Mouse (Mus musculus) kidney, embryonic 15.5 days (tissue): ENCODE data around the gene Zfp583. TPM values are rescaled to one million over a fixed set of nuclear protein-coding genes. Genes with fewer than 3 reads are reported as not detected.
A peak's percentile ranks its signal among the peaks of the same experiment; 100 is the strongest.
"Not testable (repeated sequence)": the region's sequence is repeated elsewhere in the genome, so short reads cannot be mapped to it uniquely, and the experiment has no call there.

Experiments
- ATAC-seq: fragments of 200-750 bp; cut with Nextera tagmentation; replicated peaks from 2 replicates; pipeline ENCODE4 v1.8.0; 2017; ENCODE audit warnings: moderate TSS enrichment; ENCODE audit not compliant: low FRiP score
- H3K27ac ChIP-seq: fragments of 300-500 bp; sonication (generic); 2 replicates; pipeline ENCODE4 v1.5.1; 2015; ENCODE audit warnings: mild to moderate bottlenecking, inconsistent platforms
- H3K27me3 ChIP-seq: fragments of 300-500 bp; sonication (generic); 2 replicates; pipeline ENCODE4 v1.6.1; 2015; ENCODE audit warnings: inconsistent platforms
- H3K36me3 ChIP-seq: fragments of 300-500 bp; sonication (generic); 2 replicates; pipeline ENCODE4 v1.6.1; 2015; ENCODE audit warnings: inconsistent platforms
- H3K4me1 ChIP-seq: fragments of 300-500 bp; sonication (generic); 2 replicates; pipeline ENCODE4 v1.6.1; 2015; ENCODE audit warnings: inconsistent platforms
- H3K4me2 ChIP-seq: fragments of 300-500 bp; sonication (generic); 2 replicates; pipeline ENCODE4 v1.6.1; 2015; ENCODE audit warnings: moderate library complexity, mild to moderate bottlenecking, inconsistent platforms
- H3K4me3 ChIP-seq: fragments of 300-500 bp; sonication (generic); replicated peaks from 2 replicates; pipeline ENCODE4 v1.5.1; 2015; ENCODE audit warnings: mild to moderate bottlenecking, inconsistent platforms
- H3K9ac ChIP-seq: fragments of 300-500 bp; sonication (generic); 2 replicates; pipeline ENCODE4 v1.6.1; 2015; ENCODE audit warnings: mild to moderate bottlenecking, inconsistent platforms
- H3K9me3 ChIP-seq: fragments of 300-500 bp; sonication (generic); replicated peaks from 2 replicates; pipeline ENCODE4 v1.6.1; 2016; ENCODE audit warnings: inconsistent platforms
- WGBS: fragments of 180-500 bp; shearing (Covaris S2); methylation state at CpG from one replicate; pipeline ENCODE4 v1.1.7; 2015; ENCODE audit warnings: mixed read lengths; 5-methylcytosine and 5-hydroxymethylcytosine counted together
- polyA plus RNA-seq: library from polyadenylated mRNA; unstranded; fragments of >200 nt; fragmentation: Nextera tagmentation; extraction: Ambion mirVana; gene quantifications from 2 replicates; pipeline ENCODE4 v1.2.1, GENCODE M21; 2015

Gene Zfp583
- polyA plus RNA-seq: 5.1 and 6.2 TPM in 2 replicates

DNA sequence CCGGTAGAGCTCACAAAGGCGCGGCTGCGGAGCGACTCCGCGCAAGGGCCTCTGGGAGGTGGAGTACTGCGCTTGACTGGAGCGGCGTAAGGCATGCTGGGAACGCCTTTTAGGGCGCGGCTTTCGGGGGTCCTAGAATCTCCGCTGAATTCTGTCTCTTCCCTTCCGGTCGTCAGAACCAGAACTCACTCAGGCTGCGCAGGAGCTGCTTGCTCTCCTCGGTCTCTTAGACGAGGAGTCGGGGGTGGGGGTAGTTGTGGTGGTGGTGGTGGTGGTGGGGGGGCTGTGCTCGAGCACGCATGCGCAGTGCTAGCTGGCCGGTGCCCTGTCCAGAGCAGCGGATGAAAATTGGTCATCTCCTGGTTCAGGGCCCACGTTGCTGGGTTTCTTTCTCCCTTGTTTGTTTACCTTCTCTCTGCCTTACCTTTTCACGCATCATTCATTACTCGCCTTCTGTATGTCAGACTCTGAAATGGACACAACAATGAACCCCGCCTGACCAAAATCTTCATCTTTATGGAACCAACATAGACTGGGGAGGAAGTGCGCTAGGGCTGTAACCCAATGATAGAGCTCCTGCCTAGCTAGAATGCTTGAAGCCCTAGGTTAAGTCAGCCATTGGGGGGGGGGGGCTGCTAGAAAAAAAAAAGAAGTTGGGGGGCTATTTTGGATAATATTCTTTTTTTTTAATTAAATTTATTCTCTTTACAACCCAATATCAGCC lies at the start of gene Zfp583:
TSS of gene Zfp583 (minus strand) at position 53 of the 724 bp plus-strand sequence.
- H3K4me3 ChIP-seq: peak within 1 kb of the TSS; percentile 66
- peak within 1 kb of the TSS; percentile 69 for H3K4me2 ChIP-seq
- peak; percentile 98 for ATAC-seq
- no peaks in the 10 kb centered on the region for H3K9me3 ChIP-seq
- peaks cover 11% of the 10 kb centered on the region; the same call in 1 of the 2 replicates for H3K36me3 ChIP-seq
- peaks cover 12% of the 10 kb centered on the region for H3K4me1 ChIP-seq
- WGBS: 5% methylated on average over 31 of the region's 31 CpGs
- H3K27me3 ChIP-seq: no peaks in the 10 kb centered on the region
- peak within 1 kb of the TSS; percentile 88 for H3K27ac ChIP-seq
- peak within 1 kb of the TSS; percentile 67 for H3K9ac ChIP-seq

DNA sequence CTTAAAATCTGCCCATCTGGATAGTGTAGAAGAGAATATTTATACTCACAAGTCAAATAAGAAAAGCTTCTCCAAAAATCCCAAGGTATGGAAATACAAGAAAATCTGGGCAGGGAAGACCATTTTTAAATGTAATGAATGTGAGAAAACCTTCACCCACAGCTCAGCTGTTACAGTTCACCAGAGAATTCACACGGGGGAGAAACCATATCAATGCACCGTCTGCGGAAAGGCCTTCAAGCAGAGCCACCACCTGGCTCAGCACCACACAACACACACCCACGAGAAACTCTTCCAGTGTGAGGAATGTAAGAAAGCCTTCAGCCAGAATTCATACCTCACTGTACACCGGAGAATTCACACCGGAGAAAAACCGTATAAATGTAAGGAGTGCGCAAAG lies 47.4 kb upstream of the Zfp583 start:
- ATAC-seq: no peak
- no peak overlapping the region for H3K27ac ChIP-seq
- no peak overlapping the region for H3K9ac ChIP-seq
- no peaks in the 10 kb centered on the region for H3K36me3 ChIP-seq
- 82% methylated on average over 8 of the region's 8 CpGs for WGBS
- no peaks in the 10 kb centered on the region for H3K9me3 ChIP-seq
- H3K4me2 ChIP-seq: no peak overlapping the region
- H3K27me3 ChIP-seq: no peaks in the 10 kb centered on the region
- H3K4me3 ChIP-seq: no peak overlapping the region
- peaks cover 9% of the 10 kb centered on the region for H3K4me1 ChIP-seq

DNA sequence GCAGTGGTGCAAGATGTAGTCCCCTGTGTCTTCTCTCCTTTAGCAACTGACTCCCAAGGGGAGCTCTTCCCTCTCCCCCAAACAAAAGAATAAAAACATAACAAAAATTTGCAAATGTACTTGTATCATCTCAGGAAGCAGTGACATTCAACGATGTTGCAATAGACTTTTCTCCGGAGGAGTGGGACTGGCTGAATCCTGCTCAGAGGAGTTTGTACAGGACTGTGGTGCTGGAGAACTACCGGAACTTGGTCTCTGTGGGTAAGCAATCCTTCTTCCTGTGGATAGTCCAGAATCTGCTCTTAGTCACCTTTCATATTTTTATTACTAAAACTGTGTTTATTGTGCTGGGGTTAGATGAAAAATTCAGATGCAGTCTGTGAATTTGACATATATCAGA lies 41.9 kb upstream of the Zfp583 start:
- H3K27me3 ChIP-seq: no peaks in the 10 kb centered on the region
- 89% methylated on average over 3 of the region's 3 CpGs for WGBS
- no peaks in the 10 kb centered on the region for H3K4me1 ChIP-seq
- H3K36me3 ChIP-seq: no peaks in the 10 kb centered on the region
- ATAC-seq: no peak
- H3K27ac ChIP-seq: no peak overlapping the region
- no peak overlapping the region for H3K4me3 ChIP-seq
- H3K4me2 ChIP-seq: no peak overlapping the region
- no peaks in the 10 kb centered on the region for H3K9me3 ChIP-seq
- H3K9ac ChIP-seq: no peak overlapping the region

DNA sequence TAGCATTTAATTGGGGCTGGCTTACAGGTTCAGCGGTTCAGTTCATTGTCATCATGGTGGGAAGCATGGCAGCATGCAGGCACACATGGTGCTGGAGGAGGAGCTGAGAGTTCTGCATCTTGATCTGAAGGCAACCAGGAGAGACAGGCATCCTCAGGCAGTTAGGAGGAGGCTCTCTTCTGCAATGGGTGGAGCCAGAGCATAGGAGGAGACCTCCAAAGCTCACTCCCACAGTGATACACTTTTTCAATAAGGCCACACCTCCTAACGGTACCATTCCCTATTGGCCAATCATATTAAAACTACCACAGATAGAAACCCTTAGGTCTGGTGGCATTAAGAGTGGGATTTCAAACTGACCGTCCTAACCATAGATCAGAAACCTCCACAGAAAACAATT lies 38.4 kb upstream of the Zfp583 start:
- 91% methylated on average over 3 of the region's 3 CpGs for WGBS
- no peak for ATAC-seq
- Histone ChIP-seq H3K9me3 (no peaks in the 10 kb centered on the region), H3K9ac (no peak overlapping the region), H3K27ac (no peak overlapping the region), H3K36me3 (no peaks in the 10 kb centered on the region), H3K4me1 (no peaks in the 10 kb centered on the region), H3K4me2 (no peak overlapping the region), H3K27me3 (no peaks in the 10 kb centered on the region), H3K4me3 (no peak overlapping the region)

DNA sequence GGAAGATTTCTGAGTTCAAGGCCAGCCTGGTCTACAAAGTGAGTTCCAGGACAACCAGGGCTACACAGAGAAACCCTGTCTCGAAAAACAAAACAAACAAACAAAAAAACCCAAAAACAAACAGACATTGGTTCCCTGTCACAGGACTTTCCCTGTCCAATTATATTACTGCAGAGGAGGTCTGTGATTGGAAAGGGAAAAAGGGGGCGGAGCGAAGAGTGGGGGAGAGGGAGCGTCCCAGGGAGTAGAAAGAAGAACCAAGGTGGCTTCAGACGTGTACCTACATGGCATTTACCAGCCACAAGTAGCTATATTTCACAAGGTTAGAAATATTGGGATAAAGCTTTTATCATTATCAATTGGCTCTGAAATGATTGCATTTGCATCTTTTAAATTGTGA lies 37.1 kb upstream of the Zfp583 start:
- 78% methylated on average over 5 of the region's 5 CpGs for WGBS
- not testable (repeated sequence) for ATAC-seq, H3K4me2 ChIP-seq, H3K9me3 ChIP-seq, H3K9ac ChIP-seq, H3K4me1 ChIP-seq, H3K36me3 ChIP-seq, H3K27ac ChIP-seq, H3K4me3 ChIP-seq, H3K27me3 ChIP-seq

DNA sequence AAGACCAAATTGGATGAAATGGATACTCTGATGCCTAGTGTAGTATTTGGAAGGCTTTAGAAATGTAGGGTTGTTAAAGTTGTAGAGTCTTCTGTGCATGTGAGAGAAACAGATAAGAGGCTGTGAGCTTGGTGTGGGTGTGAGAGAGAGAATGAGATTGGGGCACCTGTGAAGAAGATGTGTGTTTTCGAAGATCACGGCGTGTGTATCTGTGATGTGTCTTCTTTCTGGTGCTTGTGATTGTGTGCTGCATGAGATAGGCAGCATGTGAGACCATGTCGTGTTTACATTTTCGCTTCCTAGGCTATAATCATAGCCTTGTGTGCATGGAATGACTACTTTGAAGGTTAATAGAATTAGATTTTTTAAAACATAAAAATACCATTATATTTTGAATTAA lies 36.1 kb upstream of the Zfp583 start:
- Histone ChIP-seq H3K4me2 (no peak overlapping the region), H3K9ac (no peak overlapping the region), H3K27me3 (no peaks in the 10 kb centered on the region), H3K4me3 (no peak overlapping the region), H3K4me1 (peaks cover 6% of the 10 kb centered on the region), H3K27ac (no peak overlapping the region), H3K36me3 (no peaks in the 10 kb centered on the region), H3K9me3 (no peaks in the 10 kb centered on the region)
- 92% methylated on average over 5 of the region's 5 CpGs for WGBS
- no peak for ATAC-seq

DNA sequence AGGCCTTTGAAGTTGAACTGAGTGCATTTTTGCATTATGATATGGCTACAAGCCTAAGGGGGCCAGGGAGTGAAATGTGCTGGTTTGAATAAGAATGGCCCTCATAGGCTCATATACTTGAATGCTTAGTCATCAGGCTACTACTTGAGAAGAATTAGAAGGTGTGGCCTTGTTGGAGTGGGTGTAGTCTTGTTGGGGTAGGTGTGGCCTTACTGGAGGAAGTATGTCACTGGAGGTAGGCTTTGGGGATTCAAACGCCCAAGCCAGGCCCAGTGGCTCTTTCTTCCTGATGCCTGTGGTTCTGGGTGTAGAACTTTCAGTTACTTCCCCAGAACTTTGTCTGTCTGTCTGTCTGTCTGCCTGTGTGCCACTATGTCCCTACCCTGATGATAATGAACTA lies 33.7 kb upstream of the Zfp583 start:
- no peaks in the 10 kb centered on the region for H3K27me3 ChIP-seq
- no peak overlapping the region for H3K27ac ChIP-seq
- ATAC-seq: no peak
- WGBS: 62% methylated on average over 1 of the region's 1 CpGs
- no peaks in the 10 kb centered on the region for H3K9me3 ChIP-seq
- no peak overlapping the region for H3K4me3 ChIP-seq
- no peak overlapping the region for H3K9ac ChIP-seq
- peaks cover 10% of the 10 kb centered on the region for H3K4me1 ChIP-seq
- no peaks in the 10 kb centered on the region for H3K36me3 ChIP-seq
- H3K4me2 ChIP-seq: no peak overlapping the region

DNA sequence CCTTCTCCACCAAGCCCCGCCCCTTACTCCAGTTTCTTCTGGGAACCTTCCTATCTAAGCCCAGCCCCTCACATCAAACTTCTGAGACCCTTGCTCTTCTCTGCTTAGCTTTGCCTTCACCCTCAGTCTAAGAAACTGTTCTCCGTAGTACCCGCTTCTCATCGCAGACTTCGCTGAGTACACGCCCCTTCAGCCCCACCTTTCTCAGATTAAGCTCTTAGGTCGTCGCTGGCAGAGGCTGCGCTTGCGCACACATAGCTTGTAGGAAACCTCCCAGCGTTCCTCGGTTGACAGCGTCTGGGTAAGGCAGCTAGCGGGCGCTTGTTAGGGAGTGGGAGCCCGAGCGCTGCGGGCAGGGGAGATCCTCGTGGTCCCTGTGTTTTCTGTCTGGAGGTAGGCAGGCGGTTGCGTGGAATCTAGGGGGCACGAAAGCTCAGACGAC lies 32.0 kb upstream of the Zfp583 start, which contains the start of gene Zfp78:
TSS of gene Zfp78 (plus strand) at position 234 of the 442 bp plus-strand sequence.
- no peaks in the 10 kb centered on the region for H3K36me3 ChIP-seq
- H3K4me3 ChIP-seq: peak within 1 kb of the TSS; percentile 59
- H3K27ac ChIP-seq: peak within 1 kb of the TSS; percentile 91
- no peaks in the 10 kb centered on the region for H3K27me3 ChIP-seq
- H3K9me3 ChIP-seq: no peaks in the 10 kb centered on the region
- ATAC-seq: peak; percentile 86
- H3K4me2 ChIP-seq: peak within 1 kb of the TSS; percentile 74
- WGBS: under 1% methylated on average over 23 of the region's 23 CpGs
- H3K9ac ChIP-seq: peak within 1 kb of the TSS; percentile 61
- H3K4me1 ChIP-seq: peaks cover 10% of the 10 kb centered on the region

DNA sequence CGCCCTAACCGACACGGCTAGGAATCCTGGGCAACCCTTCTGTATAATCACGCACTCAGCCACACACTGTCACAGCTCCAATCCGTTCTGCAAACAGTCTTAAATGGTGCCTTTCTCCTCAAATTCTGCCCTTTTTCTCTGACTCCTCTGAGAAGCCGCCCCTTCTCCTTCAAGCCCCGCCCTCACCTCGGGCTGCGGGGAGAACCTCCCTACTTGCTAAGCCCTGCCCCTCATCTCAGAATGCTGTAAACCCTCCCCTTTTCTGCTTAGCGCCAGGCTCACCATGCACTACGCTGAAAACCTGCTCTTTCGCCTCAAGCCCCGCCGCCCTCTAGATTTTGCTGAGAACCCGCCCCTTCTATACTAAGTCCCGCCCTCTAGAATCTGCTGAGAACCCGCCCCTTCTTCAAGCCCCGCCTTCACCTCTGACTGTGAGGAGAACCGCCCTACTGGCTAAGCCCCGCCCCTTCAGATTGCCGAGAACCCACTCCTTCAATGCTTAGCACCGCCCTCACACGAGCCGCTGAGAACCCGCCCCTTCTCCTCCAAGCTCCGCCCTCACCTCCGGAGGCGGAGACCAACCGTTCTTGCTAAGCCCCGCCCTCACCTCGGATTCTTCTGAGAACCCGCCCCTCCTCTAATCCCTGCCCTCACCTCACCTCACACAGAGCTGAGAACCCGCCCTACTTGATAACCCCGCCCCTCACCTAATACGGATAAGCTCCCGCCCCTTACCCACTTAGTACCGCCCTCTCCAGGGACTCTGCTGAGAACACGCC lies 31.4 kb upstream of the Zfp583 start:
- peak; percentile 95 for ATAC-seq
- peak overlapping the region; percentile 74 for H3K4me2 ChIP-seq
- WGBS: under 1% methylated on average over 37 of the region's 38 CpGs

DNA sequence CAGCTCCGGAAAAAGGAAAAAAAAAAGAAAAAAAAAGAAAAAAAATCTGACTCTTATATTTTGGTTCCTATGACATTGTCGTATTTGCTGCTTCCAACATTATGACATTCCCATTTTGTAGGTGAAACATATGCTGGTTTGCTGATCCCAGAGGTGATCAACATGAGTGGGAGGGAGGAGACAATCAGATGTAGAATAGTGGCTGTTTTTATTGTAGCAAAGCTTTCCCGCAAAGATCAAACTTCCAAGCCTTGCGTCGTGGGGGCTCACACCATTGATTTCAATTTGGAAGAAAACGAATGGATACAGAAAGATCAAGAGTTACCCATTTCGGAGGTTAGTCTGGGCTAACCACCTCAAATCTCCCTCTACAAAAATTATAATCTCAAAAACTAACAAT lies 30.7 kb upstream of the Zfp583 start:
- WGBS: 25% methylated on average over 7 of the region's 7 CpGs
- Histone ChIP-seq H3K36me3 (no peaks in the 10 kb centered on the region), H3K9me3 (no peaks in the 10 kb centered on the region)

More for the DNA sequence above, 31.4 kb upstream of the Zfp583 start:
- Histone ChIP-seq H3K36me3 (no peaks in the 10 kb centered on the region), H3K4me3 (peak overlapping the region; percentile 59), H3K4me1 (peaks cover 10% of the 10 kb centered on the region), H3K9me3 (no peaks in the 10 kb centered on the region), H3K27ac (peak overlapping the region; percentile 91), H3K9ac (peak overlapping the region; percentile 49), H3K27me3 (no peaks in the 10 kb centered on the region)

DNA sequence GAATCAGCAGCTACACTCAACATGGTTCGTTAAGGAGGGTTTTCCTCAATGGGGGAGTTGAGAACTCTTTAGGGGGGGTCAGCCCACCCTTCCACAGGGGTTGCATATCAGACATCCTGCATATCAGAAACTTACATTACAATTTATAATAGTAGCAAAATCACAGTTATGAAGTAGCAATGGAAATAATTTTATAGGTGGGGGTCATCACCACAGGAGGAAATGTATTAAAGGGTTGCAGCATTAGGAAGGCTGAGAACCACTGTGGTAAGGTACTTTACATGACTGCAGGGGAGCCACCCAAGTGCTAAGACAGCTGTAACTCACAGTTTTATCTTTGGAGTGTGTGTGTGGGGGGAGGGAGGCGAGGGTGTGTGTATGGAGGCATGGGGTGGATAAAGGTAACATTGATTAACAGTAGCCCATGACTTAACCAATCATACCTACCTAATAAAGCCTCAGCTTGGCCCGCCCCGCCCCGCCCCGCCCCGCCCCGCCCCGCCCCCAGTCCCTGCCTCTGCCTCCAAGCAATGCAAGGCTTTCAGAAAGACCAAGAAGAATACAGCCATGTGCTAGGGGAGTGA lies 29.5 kb upstream of the Zfp583 start:
- Histone ChIP-seq H3K4me2 (no peak overlapping the region), H3K9me3 (no peaks in the 10 kb centered on the region), H3K27ac (no peak overlapping the region), H3K36me3 (no peaks in the 10 kb centered on the region), H3K4me1 (peaks cover 10% of the 10 kb centered on the region), H3K4me3 (no peak overlapping the region), H3K9ac (no peak overlapping the region), H3K27me3 (no peaks in the 10 kb centered on the region)
- 12% methylated on average over 9 of the region's 9 CpGs for WGBS
- no peak for ATAC-seq

More for the DNA sequence above, 30.7 kb upstream of the Zfp583 start:
- no peak for ATAC-seq
- Histone ChIP-seq H3K27me3 (no peaks in the 10 kb centered on the region), H3K4me1 (peaks cover 10% of the 10 kb centered on the region), H3K9ac (peak overlapping the region; percentile 49; the same call in 1 of the 2 replicates), H3K4me2 (peak overlapping the region; percentile 74), H3K4me3 (peak overlapping the region; percentile 59), H3K27ac (peak overlapping the region; percentile 88)
